Mouse (Mus musculus) ES-E14 (cell line): ENCODE measurements at regions not wholly inside any gene's neighbourhood (a gene's known extent, or its start where the extent isn't known, plus 50 kb on each side); places are given as distances from the start of the nearest gene placed in this dataset.

ENCODE experiments used
- DNase-seq: peaks from one replicate; pipeline ENCODE4 v3.0.0-alpha.2; 2013; ENCODE audit warnings: low read depth, low spot score
- H3K27ac ChIP-seq: 2 replicates; pipeline ENCODE4 v1.5.1; 2012; ENCODE audit warnings: low read depth, mild to moderate bottlenecking, low read length, moderate library complexity, mixed read lengths; ENCODE audit not compliant: poor library complexity, insufficient read depth, severe bottlenecking
- H3K36me3 ChIP-seq: 2 replicates; pipeline ENCODE4 v1.6.1; 2012; ENCODE audit warnings: mild to moderate bottlenecking, low read length, moderate library complexity, mixed read lengths; ENCODE audit not compliant: control insufficient read depth, poor library complexity, insufficient read depth, severe bottlenecking
- H3K4me1 ChIP-seq, 2 experiments: fragments of 150-350 bp in 1 of 2; sonication (generic) in 1 of 2; 2 replicates each; pipeline ENCODE4 v1.6.1; 2012; ENCODE audit warnings: low read length in 2 of 2, mild to moderate bottlenecking in 1 of 2, mixed read lengths in 1 of 2; ENCODE audit not compliant: control insufficient read depth in 2 of 2, insufficient read depth in 2 of 2, poor library complexity in 1 of 2
- H3K4me3 ChIP-seq, 2 experiments: fragments of 150-350 bp in 1 of 2; sonication (generic) in 1 of 2; 2 replicates each; pipeline ENCODE4 v1.5.1; 2012; ENCODE audit warnings: low read length in 2 of 2, low read depth in 1 of 2, mild to moderate bottlenecking in 1 of 2, mixed read lengths in 1 of 2; ENCODE audit not compliant: insufficient read depth in 1 of 2, poor library complexity in 1 of 2, severe bottlenecking in 1 of 2
- H3K9ac ChIP-seq: 2 replicates; pipeline ENCODE4 v1.6.1; 2012; ENCODE audit warnings: low read depth, mild to moderate bottlenecking, low read length, mixed read lengths; ENCODE audit not compliant: poor library complexity, insufficient read depth, severe bottlenecking
- H3K9me3 ChIP-seq: fragments of 150-350 bp; sonication (generic); 2 replicates; pipeline ENCODE4 v1.6.1; 2012; ENCODE audit warnings: low read depth, mild to moderate bottlenecking, low read length; ENCODE audit not compliant: control insufficient read depth, insufficient read depth
- CHD2 ChIP-seq: IDR thresholded peaks from 2 replicates; pipeline ENCODE4 v1.6.1; 2014; ENCODE audit warnings: mild to moderate bottlenecking, low read depth, low read length, inconsistent platforms
- HCFC1 ChIP-seq: IDR thresholded peaks from 2 replicates; pipeline ENCODE4 v1.6.1; 2012; ENCODE audit warnings: low read length, inconsistent platforms, borderline replicate concordance; ENCODE audit not compliant: insufficient read depth
- MAFK ChIP-seq: IDR thresholded peaks from 2 replicates; pipeline ENCODE4 v1.6.1; 2014; ENCODE audit warnings: mild to moderate bottlenecking, low read depth, low read length, inconsistent platforms; ENCODE audit not compliant: insufficient read depth
- ZC3H11A ChIP-seq: IDR thresholded peaks from 2 replicates; pipeline ENCODE4 v1.6.1; 2012; ENCODE audit warnings: low read depth, mild to moderate bottlenecking, inconsistent platforms, low read length, borderline replicate concordance
- ZNF384 ChIP-seq: IDR thresholded peaks from 2 replicates; pipeline ENCODE4 v1.6.1; 2012; ENCODE audit warnings: low read depth, low read length, inconsistent platforms
- in situ Hi-C, 2 experiments: fragments of 600-800 bp; cut with MboI; formaldehyde crosslinking; loops; one replicate each; pipeline ENCODE4 v1.15.1; 2025; ENCODE audit warnings: low sequenced_read_pairs in 2 of 2, inconsistent platforms in 1 of 2; ENCODE audit not compliant: unreplicated experiment in 2 of 2

DNA sequence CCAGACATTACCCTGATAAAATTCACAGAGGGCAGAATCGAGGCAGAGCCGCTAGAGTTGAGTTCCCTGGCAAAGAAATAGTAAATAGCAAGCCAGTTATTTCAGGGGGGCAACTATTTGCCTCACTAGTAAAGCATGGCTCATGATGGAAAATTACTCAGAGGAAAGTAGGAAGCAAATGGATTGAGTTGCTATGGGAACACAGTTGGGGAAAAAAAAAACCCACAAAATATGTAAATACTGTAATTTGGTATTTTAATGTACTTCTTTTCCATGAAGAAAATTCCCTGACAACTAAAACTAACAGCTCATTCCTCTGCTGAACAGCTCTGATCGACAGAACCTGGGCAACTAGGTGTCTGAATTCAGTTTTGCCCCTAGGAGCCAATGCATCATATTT is 296.2 kb upstream of the Slc30a5 start:
- in situ Hi-C loops: no loop called here
- TF ChIP-seq ZNF384: no peak
- no peak for TF ChIP-seq MAFK
- no peak for TF ChIP-seq ZC3H11A
- TF ChIP-seq CHD2: no peak
- no peak for TF ChIP-seq HCFC1
- Histone ChIP-seq H3K4me1 (no peaks in the 10 kb centered on the region), H3K9ac (no peak overlapping the region), H3K36me3 (no peaks in the 10 kb centered on the region), H3K27ac (no peak overlapping the region), H3K4me3 (no peak overlapping the region), H3K9me3 (no peaks in the 10 kb centered on the region)
- no peak for DNase-seq

DNA sequence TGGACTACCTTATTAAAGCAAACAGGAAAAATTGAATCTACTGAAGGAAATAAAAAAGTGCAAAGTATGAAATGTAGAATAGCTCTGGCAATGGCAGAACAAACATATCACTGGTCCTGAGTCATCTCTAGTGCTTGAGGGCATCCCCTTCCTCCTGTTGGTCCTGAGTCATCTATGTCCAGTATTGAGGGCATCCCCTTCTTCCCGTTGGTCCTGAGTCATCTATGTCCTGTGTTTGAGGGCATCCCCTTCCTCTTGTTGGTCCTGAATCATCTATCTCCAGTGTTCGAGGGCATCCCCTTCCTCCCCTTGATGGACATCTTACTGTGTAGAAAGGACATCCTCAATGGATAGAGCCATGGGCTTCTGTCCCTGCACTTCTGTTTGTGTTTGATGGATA is 294.6 kb upstream of the Slc30a5 start:
- Histone ChIP-seq H3K4me3 (no peak overlapping the region), H3K27ac (no peak overlapping the region), H3K36me3 (no peaks in the 10 kb centered on the region), H3K4me1 (no peaks in the 10 kb centered on the region), H3K9ac (no peak overlapping the region), H3K9me3 (no peaks in the 10 kb centered on the region)
- in situ Hi-C loops: no loop called here
- DNase-seq: no peak
- TF ChIP-seq HCFC1 (no peak), CHD2 (no peak), MAFK (no peak), ZC3H11A (no peak), ZNF384 (no peak)

DNA sequence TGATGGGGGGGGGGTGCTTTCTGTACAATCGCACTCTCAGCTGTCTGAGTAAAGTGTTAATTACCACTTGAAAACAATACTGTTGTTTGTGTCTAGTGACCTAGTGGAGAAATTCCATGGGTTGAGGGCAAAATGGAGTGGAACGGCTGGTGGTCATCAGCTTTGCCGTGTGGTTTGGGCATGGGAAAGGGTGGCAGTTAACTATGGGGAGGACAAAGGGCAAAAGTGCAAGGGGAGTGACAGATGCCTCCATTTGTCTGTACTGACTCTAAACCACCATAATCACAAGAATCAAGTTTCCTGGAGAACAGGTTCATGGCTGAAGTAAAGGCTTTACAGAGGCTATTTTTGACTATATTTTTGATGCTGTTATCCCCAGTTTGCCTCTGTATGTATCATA is 294.0 kb upstream of the Slc30a5 start:
- no peak for DNase-seq
- in situ Hi-C loops: no loop called here
- no peaks in the 10 kb centered on the region for H3K4me1 ChIP-seq
- no peak overlapping the region for H3K9ac ChIP-seq
- H3K36me3 ChIP-seq: no peaks in the 10 kb centered on the region
- H3K27ac ChIP-seq: no peak overlapping the region
- no peak overlapping the region for H3K4me3 ChIP-seq
- TF ChIP-seq ZC3H11A: no peak
- TF ChIP-seq HCFC1: no peak
- no peak for TF ChIP-seq ZNF384
- TF ChIP-seq CHD2: no peak
- TF ChIP-seq MAFK: no peak
- no peaks in the 10 kb centered on the region for H3K9me3 ChIP-seq

DNA sequence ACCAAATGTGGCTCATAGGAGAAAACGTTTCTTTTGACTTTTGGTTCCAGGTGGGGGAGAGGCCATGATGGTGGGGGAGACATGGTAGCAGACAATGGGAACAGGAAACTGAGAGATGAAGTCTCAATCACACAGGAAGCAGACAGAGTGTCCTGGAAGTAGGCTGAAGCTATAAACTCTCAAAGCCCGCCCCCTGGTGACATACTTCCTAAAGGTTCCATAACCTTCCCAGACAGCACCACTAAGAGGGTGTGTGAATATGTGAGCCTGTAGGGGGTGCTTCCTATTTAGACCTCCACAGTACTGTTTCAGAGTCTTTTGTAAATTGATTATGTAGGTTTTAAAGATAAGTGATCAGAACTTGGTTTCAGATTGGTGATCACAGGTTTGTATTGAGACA is 284.1 kb upstream of the Slc30a5 start:
- H3K9me3 ChIP-seq: no peaks in the 10 kb centered on the region
- no peak overlapping the region for H3K4me3 ChIP-seq
- in situ Hi-C loops: no loop called here
- no peak overlapping the region for H3K27ac ChIP-seq
- TF ChIP-seq ZC3H11A: no peak
- TF ChIP-seq CHD2: no peak
- H3K36me3 ChIP-seq: no peaks in the 10 kb centered on the region
- no peak overlapping the region for H3K9ac ChIP-seq
- DNase-seq: peak; percentile 9
- H3K4me1 ChIP-seq: no peaks in the 10 kb centered on the region

DNA sequence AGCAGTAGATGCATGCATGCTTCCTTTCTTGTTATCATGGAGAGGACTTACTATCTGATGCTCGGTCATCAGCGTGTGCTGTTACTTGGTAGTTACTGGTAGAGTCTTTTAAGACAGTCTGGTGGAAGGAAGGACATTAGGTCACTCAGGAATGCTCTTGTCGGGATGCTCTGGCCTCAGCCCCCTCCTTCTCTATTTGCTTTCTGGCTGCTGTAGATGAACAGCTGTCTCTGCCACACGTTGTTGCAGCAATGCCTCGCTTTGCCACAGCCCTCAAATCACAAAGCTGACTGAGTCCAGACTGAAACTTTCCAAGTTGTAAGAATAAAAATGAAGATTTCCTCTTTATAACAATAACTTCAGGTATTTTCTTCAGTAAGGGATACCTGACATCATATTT is 282.1 kb upstream of the Slc30a5 start:
- TF ChIP-seq CHD2 (no peak), ZC3H11A (no peak), ZNF384 (no peak), HCFC1 (no peak), MAFK (no peak)
- in situ Hi-C loops: no loop called here
- no peak for DNase-seq
- Histone ChIP-seq H3K36me3 (no peaks in the 10 kb centered on the region), H3K27ac (no peak overlapping the region), H3K9me3 (no peaks in the 10 kb centered on the region), H3K4me1 (no peaks in the 10 kb centered on the region), H3K9ac (no peak overlapping the region), H3K4me3 (no peak overlapping the region)
